Mouse (Mus musculus): ENCODE measurements at regions not wholly inside any gene's neighbourhood (a gene's known extent, or its start where the extent isn't known, plus 50 kb on each side); places are given as distances from the start of the nearest gene placed in this dataset.

- intact Hi-C loops (cut with DNase I): no loop called here
These were observed 502.0 kb downstream of the Sqor start for GRCm38 (mm10) chr2:123267036-123267435.

GRCm38 (mm10) chr2:123274866-123275735 lies 510.1 kb downstream of the Sqor start:
- DNase-seq (ENCODE audit: low spot score in 2 of 2): no peak

More at GRCm38 (mm10) chr2:123267036-123267435, 502.0 kb downstream of the Sqor start:
- no peak for DNase-seq (ENCODE audit: low spot score in 2 of 2)

GRCm38 (mm10) chr2:123275736-123276330 lies 510.8 kb downstream of the Sqor start:
- no peak for DNase-seq (ENCODE audit: low spot score in 2 of 2)
- intact Hi-C loops (cut with DNase I): no loop called here

More at GRCm38 (mm10) chr2:123274866-123275735, 510.1 kb downstream of the Sqor start:
- intact Hi-C loops (cut with DNase I): no loop called here

GRCm38 (mm10) chr2:123311554-123312276 lies 546.7 kb downstream of the Sqor start:
- intact Hi-C loops (cut with DNase I): loop anchor here (5.0 to 10.0 kb wide), 2 partner anchors 781 to 1623 kb away; no protein-coding TSS in a partner anchor
- DNase-seq (ENCODE audit: low spot score in 2 of 2): no peak

- DNase-seq (ENCODE audit: low spot score in 2 of 2): peak; percentile 69 to 77
- intact Hi-C loops (cut with DNase I): loop anchor here (5.0 to 10.0 kb wide), 2 partner anchors 780 to 1623 kb away; no protein-coding TSS in a partner anchor
These were observed 547.2 kb downstream of the Sqor start for GRCm38 (mm10) chr2:123312277-123312617.

GRCm38 (mm10) chr2:123320448-123321097 lies 555.5 kb downstream of the Sqor start:
- DNase-seq (ENCODE audit: low spot score in 2 of 2): no peak
- intact Hi-C loops (cut with DNase I): no loop called here

GRCm38 (mm10) chr2:123323769-123324168 lies 558.7 kb downstream of the Sqor start:
- DNase-seq (ENCODE audit: low spot score in 2 of 2): no peak

GRCm38 (mm10) chr2:123324896-123325295 lies 559.9 kb downstream of the Sqor start:
- intact Hi-C loops (cut with DNase I): no loop called here
- no peak for DNase-seq (ENCODE audit: low spot score in 2 of 2)

More at GRCm38 (mm10) chr2:123323769-123324168, 558.7 kb downstream of the Sqor start:
- intact Hi-C loops (cut with DNase I): no loop called here

GRCm38 (mm10) chr2:123349625-123350346 lies 584.7 kb downstream of the Sqor start:
- intact Hi-C loops (cut with DNase I): no loop called here
- no peak for DNase-seq (ENCODE audit: low spot score in 2 of 2)

- no peak for DNase-seq (ENCODE audit: low spot score in 2 of 2)
- intact Hi-C loops (cut with DNase I): no loop called here
These were observed 599.2 kb downstream of the Sqor start for GRCm38 (mm10) chr2:123364204-123364603.

- DNase-seq (ENCODE audit: low spot score in 2 of 2): no peak
- intact Hi-C loops (cut with DNase I): no loop called here
These were observed 601.5 kb downstream of the Sqor start for GRCm38 (mm10) chr2:123366571-123366970.

GRCm38 (mm10) chr2:123385622-123386418 lies 620.8 kb downstream of the Sqor start:
- DNase-seq (ENCODE audit: low spot score in 2 of 2): no peak
- intact Hi-C loops (cut with DNase I): no loop called here

GRCm38 (mm10) chr2:123386773-123387604 lies 622.0 kb downstream of the Sqor start:
- no peak for DNase-seq (ENCODE audit: low spot score in 2 of 2)
- intact Hi-C loops (cut with DNase I): no loop called here

- no peak for DNase-seq (ENCODE audit: low spot score in 2 of 2)
- intact Hi-C loops (cut with DNase I): no loop called here
These were observed 625.9 kb downstream of the Sqor start for GRCm38 (mm10) chr2:123390981-123391380.

GRCm38 (mm10) chr2:123394296-123394695 lies 629.3 kb downstream of the Sqor start:
- intact Hi-C loops (cut with DNase I): no loop called here
- no peak for DNase-seq (ENCODE audit: low spot score in 2 of 2)

GRCm38 (mm10) chr2:123397551-123397950 lies 632.5 kb downstream of the Sqor start:
- intact Hi-C loops (cut with DNase I): no loop called here
- no peak for DNase-seq (ENCODE audit: low spot score in 2 of 2)

GRCm38 (mm10) chr2:123401064-123401463 lies 636.0 kb downstream of the Sqor start:
- no peak for DNase-seq (ENCODE audit: low spot score in 2 of 2)
- intact Hi-C loops (cut with DNase I): no loop called here

Measured in left cerebral cortex, postnatal 36 days (tissue).